ENCODE assay signal across 31 mouse cellular contexts in the genomic region with DNA sequence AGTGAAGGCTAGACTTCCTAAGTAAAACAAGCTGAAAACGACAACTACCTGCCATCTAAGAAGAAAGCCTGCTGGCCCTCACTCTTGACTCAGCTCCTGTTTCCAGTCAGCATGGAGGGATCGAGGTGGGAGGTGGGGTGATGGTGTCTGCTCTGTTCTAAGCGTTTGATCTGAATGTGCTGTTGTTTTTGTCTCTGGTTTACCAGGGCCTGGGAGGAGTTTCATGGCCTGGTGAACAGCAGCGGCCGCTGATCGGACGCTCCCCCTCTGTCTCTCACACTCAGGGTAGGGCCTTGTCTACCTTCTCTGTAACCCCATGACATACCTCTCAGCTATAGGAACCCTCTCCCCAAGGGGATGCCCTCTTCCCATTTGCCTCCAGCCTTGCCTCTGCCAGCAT. TPM values are rescaled to one million over a fixed set of nuclear protein-coding genes. Genes with fewer than 3 reads are reported as not detected.
DNase-seq lines count a peak whose midpoint lies in the region; ATAC-seq and TF ChIP-seq lines count a peak whose summit lies in the region.
"Had no signal": no experiment of that assay in that cellular context is flagged by ENCODE, and none has a peak within 500 bp of the region (broad histone marks: within the 10 kb centered on the region; RNA-seq: fewer than 3 reads in every experiment).

No protein-coding gene starts in this region.

- peaks cover 7% of the 10 kb centered on the region; the same call in 1 of the 2 replicates for H3K4me1 ChIP-seq in kidney, embryonic 14.5 days (ENCODE audit: control insufficient read depth, insufficient read depth, low read length)
- no peaks in the 10 kb centered on the region for H3K4me1 ChIP-seq in kidney, postnatal 0 days (replicated peaks; ENCODE audit: insufficient read depth, low read length)
- H3K4me1 ChIP-seq in forebrain, embryonic 16.5 days (replicated peaks; ENCODE audit: control insufficient read depth, insufficient read depth, low read length): no peaks in the 10 kb centered on the region
- H3K4me1 ChIP-seq: embryonic facial prominence, embryonic 10.5 days; embryonic facial prominence, embryonic 13.5 days; forebrain, embryonic 12.5 days; forebrain, embryonic 15.5 days; hindbrain, embryonic 12.5 days; hindbrain, embryonic 15.5 days had no signal

- H3K4me2 ChIP-seq in kidney, embryonic 14.5 days (replicated peaks; ENCODE audit: low read depth, low read length): no peak overlapping the region
- H3K4me2 ChIP-seq in kidney, postnatal 0 days (ENCODE audit: low read length): no peak overlapping the region
- H3K4me2 ChIP-seq in forebrain, embryonic 16.5 days (ENCODE audit: low read length): no peak overlapping the region
- H3K4me2 ChIP-seq: embryonic facial prominence, embryonic 13.5 days; forebrain, embryonic 12.5 days; forebrain, embryonic 15.5 days; heart, embryonic 11.5 days; hindbrain, embryonic 12.5 days; hindbrain, embryonic 15.5 days had no signal

- 41% methylated on average over 7 of the region's 7 CpGs for WGBS in kidney, embryonic 14.5 days
- WGBS in kidney, postnatal 0 days: 40% methylated on average over 7 of the region's 7 CpGs
- 78% methylated on average over 7 of the region's 7 CpGs for WGBS in forebrain, embryonic 16.5 days

- DNase-seq in kidney, adult 11 months: no peak
- peak; percentile 73 for DNase-seq in kidney, postnatal 0 days (ENCODE audit: low spot score)
- DNase-seq in kidney, postnatal 14 days: no peak
- DNase-seq in ES-CJ7 (ENCODE audit: low read depth, low spot score) (peak; percentile 53), ZHBTc4 (ENCODE audit: low read depth, low spot score) (peak; percentile 65)
- no peak for DNase-seq in testis, postnatal 14 days (ENCODE audit: low spot score)
- DNase-seq: adrenal gland, adult 8-10 months; adrenal gland, postnatal 25 days; cerebellum, adult 11-12 months; cerebellum, adult 8-10 months; cerebellum, postnatal 10 days; cerebellum, postnatal 36 days; embryo, embryonic 11 days; gastrocnemius, postnatal 10 days; heart, adult 11 months had no signal

- TF ChIP-seq CTCF in kidney, postnatal 0 days (IDR thresholded peaks at IDR 0.05; ENCODE audit: low read depth): no peak

- H3K36me3 ChIP-seq in kidney, embryonic 14.5 days (ENCODE audit: control insufficient read depth, insufficient read depth, low read length): peaks cover 72% of the 10 kb centered on the region
- peaks cover 46% of the 10 kb centered on the region for H3K36me3 ChIP-seq in kidney, postnatal 0 days (ENCODE audit: insufficient read depth, low read length)
- H3K36me3 ChIP-seq in forebrain, embryonic 16.5 days (ENCODE audit: control insufficient read depth, insufficient read depth): peaks cover 30% of the 10 kb centered on the region

- no peaks in the 10 kb centered on the region for H3K27me3 ChIP-seq in kidney, embryonic 14.5 days (ENCODE audit: control insufficient read depth, insufficient read depth, low read length)
- no peaks in the 10 kb centered on the region for H3K27me3 ChIP-seq in kidney, postnatal 0 days (ENCODE audit: insufficient read depth, low read length)
- H3K27me3 ChIP-seq in forebrain, embryonic 16.5 days (replicated peaks; ENCODE audit: control insufficient read depth, insufficient read depth, low read length): no peaks in the 10 kb centered on the region
- H3K27me3 ChIP-seq: embryonic facial prominence, embryonic 13.5 days; forebrain, embryonic 12.5 days; forebrain, embryonic 15.5 days; hindbrain, embryonic 12.5 days; hindbrain, embryonic 15.5 days; Patski had no signal

- H3K27ac ChIP-seq in kidney, embryonic 14.5 days (ENCODE audit: low read depth, low read length): 0 out of 2 replicates have a peak overlapping the region, but pooled peaks have one; percentile 30
- no peak overlapping the region for H3K27ac ChIP-seq in kidney, postnatal 0 days
- no peak overlapping the region for H3K27ac ChIP-seq in forebrain, embryonic 16.5 days (ENCODE audit: low read length)
- H3K27ac ChIP-seq: embryonic facial prominence, embryonic 10.5 days; embryonic facial prominence, embryonic 13.5 days; forebrain, embryonic 12.5 days; forebrain, embryonic 15.5 days; hindbrain, embryonic 12.5 days; hindbrain, embryonic 15.5 days had no signal

- no peak overlapping the region for H3K4me3 ChIP-seq in kidney, embryonic 14.5 days (ENCODE audit: low read length)
- H3K4me3 ChIP-seq in kidney, postnatal 0 days (replicated peaks; ENCODE audit: low read depth, low read length): no peak overlapping the region
- H3K4me3 ChIP-seq in forebrain, embryonic 16.5 days (replicated peaks; ENCODE audit: low read length): no peak overlapping the region
- H3K4me3 ChIP-seq: embryonic facial prominence, embryonic 10.5 days; embryonic facial prominence, embryonic 13.5 days; erythroblast, embryonic 14.5 days; forebrain, embryonic 12.5 days; forebrain, embryonic 15.5 days; hindbrain, embryonic 12.5 days; hindbrain, embryonic 15.5 days had no signal

- H3K9me3 ChIP-seq in kidney, embryonic 14.5 days (ENCODE audit: control insufficient read depth, low read length): no peaks in the 10 kb centered on the region
- no peaks in the 10 kb centered on the region for H3K9me3 ChIP-seq in kidney, postnatal 0 days (replicated peaks; ENCODE audit: low read length)
- no peaks in the 10 kb centered on the region for H3K9me3 ChIP-seq in forebrain, embryonic 16.5 days (ENCODE audit: control insufficient read depth, low read length)
- H3K9me3 ChIP-seq: embryonic facial prominence, embryonic 10.5 days; embryonic facial prominence, embryonic 13.5 days; forebrain, embryonic 12.5 days; forebrain, embryonic 15.5 days; G1E; hindbrain, embryonic 12.5 days; hindbrain, embryonic 15.5 days had no signal

- ATAC-seq in kidney, embryonic 14.5 days (ENCODE audit: low FRiP score, low TSS enrichment): peak; percentile 85
- peak; percentile 68 for ATAC-seq in kidney, postnatal 0 days (replicated peaks; ENCODE audit: low FRiP score, low read depth)
- no peak for ATAC-seq in forebrain, embryonic 16.5 days
- ATAC-seq: activated CD4-positive, CD25-positive, alpha-beta regulatory T cell, adult 4 months; forebrain, embryonic 15.5 days; Patski had no signal

- H3K9ac ChIP-seq in kidney, embryonic 14.5 days (ENCODE audit: low read depth, low read length): no peak overlapping the region
- no peak overlapping the region for H3K9ac ChIP-seq in kidney, postnatal 0 days (ENCODE audit: low read depth, low read length)
- no peak overlapping the region for H3K9ac ChIP-seq in forebrain, embryonic 16.5 days (replicated peaks; ENCODE audit: low read depth, low read length)
- H3K9ac ChIP-seq: embryonic facial prominence, embryonic 13.5 days; forebrain, embryonic 12.5 days; forebrain, embryonic 15.5 days; hindbrain, embryonic 12.5 days; hindbrain, embryonic 15.5 days had no signal

RNA-seq across cellular contexts. Expression of a gene that starts 18.5 kb away (rescaled TPM):
- 122 and 150 TPM in 2 replicates for polyA plus RNA-seq in kidney, embryonic 14.5 days (2014; fragmentation: Nextera tagmentation; extraction: Ambion mirVana)
- 165 and 178 TPM in 2 replicates for polyA plus RNA-seq in kidney, postnatal 0 days (2015; fragmentation: Nextera tagmentation; extraction: Ambion mirVana)
- polyA plus RNA-seq in forebrain, embryonic 16.5 days (2015; fragmentation: Nextera tagmentation; extraction: Ambion mirVana): 88.1 and 93.6 TPM in 2 replicates

RNA-seq across cellular contexts. Expression of a gene that starts 27.7 kb away (rescaled TPM):
- polyA plus RNA-seq in kidney, embryonic 14.5 days (2014; fragmentation: Nextera tagmentation; extraction: Ambion mirVana): 0.30 and 0.34 TPM in 2 replicates
- not detected in 2 replicates for polyA plus RNA-seq in kidney, postnatal 0 days (2015; fragmentation: Nextera tagmentation; extraction: Ambion mirVana)
- polyA plus RNA-seq in forebrain, embryonic 16.5 days (2015; fragmentation: Nextera tagmentation; extraction: Ambion mirVana): not detected in 2 replicates
- polyA plus RNA-seq: activated CD4-positive, CD25-positive, alpha-beta regulatory T cell, adult 4 months; cortical plate, adult 2 months; erythroblast, embryonic 14.5 days; forebrain, embryonic 12.5 days; forebrain, embryonic 15.5 days; G1E; Patski had no signal

RNA-seq across cellular contexts. Expression of a gene that starts 32.0 kb away (rescaled TPM):
- 2.6 and 3.6 TPM in 2 replicates for polyA plus RNA-seq in kidney, embryonic 14.5 days (2014; fragmentation: Nextera tagmentation; extraction: Ambion mirVana)
- polyA plus RNA-seq in kidney, postnatal 0 days (2015; fragmentation: Nextera tagmentation; extraction: Ambion mirVana): 40.4 and 42.5 TPM in 2 replicates
- 0.66 and 1.4 TPM in 2 replicates for polyA plus RNA-seq in forebrain, embryonic 16.5 days (2015; fragmentation: Nextera tagmentation; extraction: Ambion mirVana)
- polyA plus RNA-seq: activated CD4-positive, CD25-positive, alpha-beta regulatory T cell, adult 4 months; erythroblast, embryonic 14.5 days; G1E; heart, embryonic 14.5 days had no signal

RNA-seq across cellular contexts. Expression of a gene that starts 41.8 kb away (rescaled TPM):
- polyA plus RNA-seq in kidney, embryonic 14.5 days (2014; fragmentation: Nextera tagmentation; extraction: Ambion mirVana): 0.13 and 0.62 TPM in 2 replicates
- 0.17 and 0.20 TPM in 2 replicates for polyA plus RNA-seq in kidney, postnatal 0 days (2015; fragmentation: Nextera tagmentation; extraction: Ambion mirVana)
- not detected in 2 replicates for polyA plus RNA-seq in forebrain, embryonic 16.5 days (2015; fragmentation: Nextera tagmentation; extraction: Ambion mirVana)
- polyA plus RNA-seq: activated CD4-positive, CD25-positive, alpha-beta regulatory T cell, adult 4 months; cortical plate, adult 2 months; erythroblast, embryonic 14.5 days; forebrain, embryonic 15.5 days; G1E; heart, embryonic 11.5 days; heart, embryonic 14.5 days; heart, postnatal 0 days; hindbrain, embryonic 15.5 days; Patski had no signal

RNA-seq across cellular contexts. Expression of a gene that starts 49.1 kb away (rescaled TPM):
- polyA plus RNA-seq in kidney, embryonic 14.5 days (2014; fragmentation: Nextera tagmentation; extraction: Ambion mirVana): not detected in 2 replicates
- polyA plus RNA-seq in kidney, postnatal 0 days (2015; fragmentation: Nextera tagmentation; extraction: Ambion mirVana): 0.07 TPM in 1 of 2 replicates, not detected in the other
- 2.8 and 3.1 TPM in 2 replicates for polyA plus RNA-seq in forebrain, embryonic 16.5 days (2015; fragmentation: Nextera tagmentation; extraction: Ambion mirVana)
- polyA plus RNA-seq: activated CD4-positive, CD25-positive, alpha-beta regulatory T cell, adult 4 months; embryonic facial prominence, embryonic 13.5 days; erythroblast, embryonic 14.5 days; forebrain, embryonic 12.5 days; G1E; heart, embryonic 11.5 days; heart, postnatal 0 days had no signal

Comparison
In these comparisons a context has a peak if more than half of its experiments do, and no peak if none do; other contexts are left out.
1. DNase-seq: peak in kidney, postnatal 0 days (single experiment), ES-CJ7 (single experiment) and ZHBTc4 (single experiment); none in kidney, adult 11 months (single experiment), kidney, postnatal 14 days (single experiment) and testis, postnatal 14 days (single experiment).